In genomic region chr15:92209778-92210177, GRCm38 (mm10) we compare ENCODE assay signal across 23 mouse cellular contexts.
DNase-seq lines count a peak whose midpoint lies in the region; ATAC-seq and TF ChIP-seq lines count a peak whose summit lies in the region.
"Had no signal": no experiment of that assay in that cellular context is flagged by ENCODE, and none has a peak within 500 bp of the region (broad histone marks: within the 10 kb centered on the region; RNA-seq: fewer than 3 reads in every experiment).

No protein-coding gene starts in this region.

- 86% methylated on average over 1 of the region's 1 CpGs for WGBS in forebrain, postnatal 0 days
- WGBS in forebrain, embryonic 10.5 days, result 100% methylated on average over 1 of the region's 1 CpGs

- no peak overlapping the region for H3K9ac ChIP-seq in forebrain, postnatal 0 days
- H3K9ac ChIP-seq: embryonic facial prominence, embryonic 12.5 days; forebrain, embryonic 12.5 days; heart, embryonic 12.5 days; hindbrain, embryonic 12.5 days had no signal

- intact Hi-C loops in left cerebral cortex, postnatal 25 days (cut with DNase I), result no loop called here

- no peak for ATAC-seq in forebrain, postnatal 0 days
- ATAC-seq in inflammation-experienced regulatory T-cells, adult 6 months, result no peak
- ATAC-seq: CD4-positive, CD25-positive, alpha-beta regulatory T cell, adult 4 months; forebrain, embryonic 16.5 days; hindbrain, embryonic 16.5 days had no signal

- H3K4me1 ChIP-seq in forebrain, postnatal 0 days (ENCODE audit: insufficient read depth), result no peaks in the 10 kb centered on the region
- no peaks in the 10 kb centered on the region for H3K4me1 ChIP-seq in forebrain, embryonic 10.5 days
- H3K4me1 ChIP-seq: embryonic facial prominence, embryonic 12.5 days; forebrain, embryonic 12.5 days; heart, embryonic 12.5 days; hindbrain, embryonic 12.5 days had no signal

- no peak for TF ChIP-seq CTCF in forebrain, postnatal 0 days (IDR thresholded peaks at IDR 0.05; ENCODE audit: low read depth)

- H3K27ac ChIP-seq in forebrain, postnatal 0 days (ENCODE audit: low read depth, low read length), result no peak overlapping the region
- no peak overlapping the region for H3K27ac ChIP-seq in forebrain, embryonic 10.5 days
- H3K27ac ChIP-seq: embryonic facial prominence, embryonic 12.5 days; forebrain, embryonic 12.5 days; hindbrain, embryonic 12.5 days had no signal

- H3K4me2 ChIP-seq in forebrain, postnatal 0 days (ENCODE audit: low read depth), result no peak overlapping the region
- H3K4me2 ChIP-seq: embryonic facial prominence, embryonic 12.5 days; forebrain, embryonic 12.5 days; heart, embryonic 12.5 days; hindbrain, embryonic 12.5 days had no signal

- no peak overlapping the region for H3K4me3 ChIP-seq in forebrain, postnatal 0 days (ENCODE audit: low read depth, low read length)
- no peak overlapping the region for H3K4me3 ChIP-seq in forebrain, embryonic 10.5 days
- H3K4me3 ChIP-seq: embryonic facial prominence, embryonic 12.5 days; forebrain, embryonic 12.5 days; heart, embryonic 12.5 days; hindbrain, embryonic 12.5 days had no signal

- no peaks in the 10 kb centered on the region for H3K27me3 ChIP-seq in forebrain, postnatal 0 days (ENCODE audit: insufficient read depth, low read length)
- no peaks in the 10 kb centered on the region for H3K27me3 ChIP-seq in forebrain, embryonic 10.5 days (ENCODE audit: poor library complexity, severe bottlenecking)
- H3K27me3 ChIP-seq: embryonic facial prominence, embryonic 12.5 days; forebrain, embryonic 12.5 days; heart, embryonic 12.5 days; hindbrain, embryonic 12.5 days had no signal

- no peaks in the 10 kb centered on the region for H3K9me3 ChIP-seq in forebrain, postnatal 0 days (ENCODE audit: low read length)
- no peaks in the 10 kb centered on the region for H3K9me3 ChIP-seq in forebrain, embryonic 10.5 days
- H3K9me3 ChIP-seq: embryonic facial prominence, embryonic 12.5 days; forebrain, embryonic 12.5 days; heart, embryonic 12.5 days; hindbrain, embryonic 12.5 days had no signal

- H3K36me3 ChIP-seq in forebrain, postnatal 0 days (ENCODE audit: insufficient read depth), result no peaks in the 10 kb centered on the region
- no peaks in the 10 kb centered on the region for H3K36me3 ChIP-seq in forebrain, embryonic 10.5 days (replicated peaks)
- H3K36me3 ChIP-seq: embryonic facial prominence, embryonic 12.5 days; forebrain, embryonic 12.5 days; G1E; heart, embryonic 12.5 days; hindbrain, embryonic 12.5 days had no signal

- peak; percentile 16 for DNase-seq in forebrain, postnatal 0 days
- DNase-seq in forebrain, embryonic 10.5 days (ENCODE audit: extremely low spot score, low spot score), result no peak
- peak; percentile 49 for DNase-seq in layer of hippocampus, adult 9-11 months
- DNase-seq in layer of hippocampus, postnatal 10 days (ENCODE audit: low spot score in 2 of 2), result no peak
- DNase-seq in right cerebral cortex, adult 2 months (ENCODE audit: low spot score in 2 of 2), result peak; percentile 39 to 49
- no peak for DNase-seq in right cerebral cortex, postnatal 14 days
- DNase-seq in left cerebral cortex, postnatal 25 days (ENCODE audit: low spot score in 2 of 2), result peak; percentile 42 to 87
- DNase-seq: adrenal gland, adult 8-10 months; adrenal gland, postnatal 36 days; B cell, adult 2 months; cerebellum, adult 11 months; cerebellum, adult 8-10 months; gastrocnemius, postnatal 14 days; heart, postnatal 36 days had no signal

Comparison
In these comparisons a context has a peak if more than half of its experiments do, and no peak if none do; other contexts are left out.
1. DNase-seq: peak in forebrain, postnatal 0 days (single experiment), layer of hippocampus, adult 9-11 months (single experiment), right cerebral cortex, adult 2 months (2 of 2) and left cerebral cortex, postnatal 25 days (2 of 2); none in forebrain, embryonic 10.5 days (single experiment), layer of hippocampus, postnatal 10 days (0 of 2) and right cerebral cortex, postnatal 14 days (single experiment).